Mouse (Mus musculus) megakaryocyte, embryonic 14.5 days (primary cell): ENCODE data around the gene Mib2.

Experiments
- FLI1 ChIP-seq: IDR thresholded peaks from 2 replicates; pipeline ENCODE4 v1.6.1; 2012; ENCODE audit warnings: low read length, inconsistent platforms, mixed read lengths
- GATA1 ChIP-seq: IDR thresholded peaks from 3 replicates; pipeline ENCODE4 v1.6.1; 2012; ENCODE audit warnings: mixed read lengths, low read length, inconsistent platforms, borderline replicate concordance

DNA sequence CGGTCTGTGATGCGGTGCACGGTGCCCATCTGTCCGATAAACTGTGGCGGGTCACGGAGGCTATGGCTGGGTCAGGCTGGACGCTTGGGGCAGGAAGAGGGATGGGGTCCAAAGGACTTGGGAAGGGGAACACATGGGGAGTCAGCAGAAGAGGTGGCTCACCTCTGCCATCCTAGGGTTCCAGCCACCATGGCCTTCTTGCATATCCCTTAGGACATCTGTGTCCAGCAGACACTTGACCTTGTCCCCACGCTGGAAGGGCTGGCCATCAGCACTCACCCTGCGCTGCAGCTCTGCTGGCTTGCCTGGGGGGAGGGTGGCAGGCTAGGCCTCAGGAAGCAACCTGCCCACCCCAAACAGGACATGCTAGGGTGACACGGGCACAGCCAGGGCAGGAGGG is 10.0 kb downstream of the Mib2 start:
- TF ChIP-seq GATA1 (no peak), FLI1 (no peak)
